Mouse (Mus musculus): ENCODE data around the gene Fbxo11. TPM values are rescaled to one million over a fixed set of nuclear protein-coding genes. Genes with fewer than 3 reads are reported as not detected.

Fbxo11 gene
- total and polyA plus RNA-seq, 3 experiments, result 9.4 to 91.4 (median 17.5) TPM

GRCm38 (mm10) chr17:88065801-88066646 is 933 bp upstream of the Fbxo11 start (continued):
- TF ChIP-seq NELFE (IDR thresholded peaks at IDR 0.05; ENCODE audit: low read depth, low read length) (peak; percentile 57), GATA1 (IDR thresholded peaks at IDR 0.05; ENCODE audit: low read depth, low read length) (peak; percentile 81), POLR2A (IDR thresholded peaks at IDR 0.05; ENCODE audit: control insufficient read depth in 1 of 2, insufficient read depth in 1 of 2, low read depth in 1 of 2, low read length in 2 of 2, poor library complexity in 1 of 2) (peak; percentile 68 to 71), ZKSCAN1 (IDR thresholded peaks at IDR 0.05; ENCODE audit: low read depth, low read length) (no peak), E2F4 (IDR thresholded peaks at IDR 0.05; ENCODE audit: borderline replicate concordance, low read depth, low read length) (no peak), USF1 (IDR thresholded peaks at IDR 0.05; ENCODE audit: low read depth, low read length) (no peak), MYB (IDR thresholded peaks at IDR 0.05; ENCODE audit: low read depth, low read length) (no peak), HCFC1 (IDR thresholded peaks at IDR 0.05; ENCODE audit: low read depth, low read length) (peak; percentile 70), UBTF (IDR thresholded peaks at IDR 0.05; ENCODE audit: borderline replicate concordance, insufficient read depth, low read depth, low read length) (0 out of 2 replicates have a peak, but pooled peaks have one; percentile 40), ZNF384 (IDR thresholded peaks at IDR 0.05; ENCODE audit: low read depth, low read length) (0 out of 2 replicates have a peak, but pooled peaks have one; percentile 9), KAT2A (conservative IDR thresholded peaks at IDR 0.05; ENCODE audit: low read depth, low read length) (no peak; the same call in 1 of the 2 replicates), MXI1 (IDR thresholded peaks at IDR 0.05; ENCODE audit: low read depth, low read length) (no peak; the same call in 1 of the 2 replicates), ZMIZ1 (IDR thresholded peaks at IDR 0.05; ENCODE audit: low read depth, low read length) (peak; percentile 67; the same call in 1 of the 2 replicates), USF2 (IDR thresholded peaks at IDR 0.05; ENCODE audit: borderline replicate concordance in 1 of 2, insufficient read depth in 1 of 2, low read depth in 1 of 2, low read length in 2 of 2) (no peak)

- DNase-seq (ENCODE audit: low read depth, low spot score), result peak; percentile 41
- H3K79me2 ChIP-seq (ENCODE audit: control insufficient read depth, insufficient read depth, low read length, poor library complexity), result peaks cover 55% of the 10 kb centered on the region
- peak overlapping the region; percentile 82 for H3K9ac ChIP-seq (ENCODE audit: control insufficient read depth, low read depth, low read length, poor library complexity, severe bottlenecking)
- peak overlapping the region; percentile 80 to 83 for H3K4me3 ChIP-seq (ENCODE audit: control insufficient read depth in 1 of 2, insufficient read depth in 1 of 2, low read depth in 2 of 2, low read length in 2 of 2)
- no peaks in the 10 kb centered on the region for H3K9me3 ChIP-seq (replicated peaks; ENCODE audit: insufficient read depth, low read length)
- TF ChIP-seq TCF12 (IDR thresholded peaks at IDR 0.05; ENCODE audit: low read depth, low read length), result 0 out of 2 replicates have a peak, but pooled peaks have one; percentile 22
- TF ChIP-seq SMC3 (IDR thresholded peaks at IDR 0.05; ENCODE audit: low read depth, low read length), result no peak
- TF ChIP-seq HCFC1 (IDR thresholded peaks at IDR 0.05; ENCODE audit: low read depth, low read length), result 0 out of 2 replicates have a peak, but pooled peaks have one; percentile 18
- TF ChIP-seq POLR2AphosphoS2 (IDR thresholded peaks at IDR 0.05; ENCODE audit: low read length), result no peak
- H3K27me3 ChIP-seq (ENCODE audit: control insufficient read depth in 1 of 2, insufficient read depth in 2 of 2, low read length in 2 of 2), result no peaks in the 10 kb centered on the region
- H3K27ac ChIP-seq (ENCODE audit: control insufficient read depth, low read depth, low read length), result peak overlapping the region; percentile 13
- H3K4me1 ChIP-seq (ENCODE audit: control insufficient read depth in 1 of 2, insufficient read depth in 2 of 2, low read length in 2 of 2), result peaks cover 7 to 8% of the 10 kb centered on the region in 2 experiments
- H3K36me3 ChIP-seq (ENCODE audit: control insufficient read depth in 1 of 2, insufficient read depth in 2 of 2, low read length in 2 of 2), result peaks cover 0 to 24% of the 10 kb centered on the region in 2 experiments; a peak in 2 of 4 replicates
These were observed 602 bp downstream of the Fbxo11 start for GRCm38 (mm10) chr17:88064347-88065030.

Measured in MEL (cell line).